Mouse (Mus musculus) intestine, postnatal 0 days (tissue): ENCODE results near the gene Rasl2-9. TPM values are rescaled to one million over a fixed set of nuclear protein-coding genes. Genes with fewer than 3 reads are reported as not detected.
"Not testable (repeated sequence)": the region's sequence is repeated elsewhere in the genome, so short reads cannot be mapped to it uniquely, and the experiment has no call there.

ENCODE experiments used
- ATAC-seq: fragments of 200-750 bp; cut with Nextera tagmentation; 2 replicates; pipeline ENCODE4 v1.8.0; 2017; ENCODE audit warnings: mild to moderate bottlenecking, moderate TSS enrichment, moderate library complexity
- H3K27ac ChIP-seq: fragments of 300-500 bp; sonication (generic); 2 replicates; pipeline ENCODE4 v1.5.1; 2014; ENCODE audit warnings: mild to moderate bottlenecking, low read depth, low read length, moderate library complexity
- H3K27me3 ChIP-seq: fragments of 300-500 bp; sonication (generic); replicated peaks from 2 replicates; pipeline ENCODE4 v1.6.1; 2014; ENCODE audit warnings: low read length, mixed read lengths; ENCODE audit not compliant: control insufficient read depth, insufficient read depth
- H3K36me3 ChIP-seq: fragments of 300-500 bp; sonication (generic); 2 replicates; pipeline ENCODE4 v1.6.1; 2014; ENCODE audit warnings: mild to moderate bottlenecking, moderate library complexity; ENCODE audit not compliant: control insufficient read depth, insufficient read depth
- H3K4me1 ChIP-seq: fragments of 300-500 bp; sonication (generic); replicated peaks from 2 replicates; pipeline ENCODE4 v1.6.1; 2014; ENCODE audit warnings: antibody characterized with exemption, low read length, mixed read lengths; ENCODE audit not compliant: control insufficient read depth, insufficient read depth
- H3K4me2 ChIP-seq: fragments of 300-500 bp; sonication (generic); replicated peaks from 2 replicates; pipeline ENCODE4 v1.6.1; 2014; ENCODE audit warnings: low read depth, mild to moderate bottlenecking, moderate library complexity
- H3K4me3 ChIP-seq: fragments of 300-500 bp; sonication (generic); 2 replicates; pipeline ENCODE4 v1.5.1; 2014; ENCODE audit warnings: low read depth, low read length
- H3K9ac ChIP-seq: fragments of 300-500 bp; sonication (generic); 2 replicates; pipeline ENCODE4 v1.6.1; 2014; ENCODE audit warnings: mild to moderate bottlenecking, low read depth, low read length
- H3K9me3 ChIP-seq: fragments of 300-500 bp; sonication (generic); 2 replicates; pipeline ENCODE4 v1.6.1; 2016; ENCODE audit warnings: mixed run types; ENCODE audit not compliant: control insufficient read depth
- CTCF ChIP-seq: sonication (generic); IDR thresholded peaks from 2 replicates; pipeline ENCODE4 v1.5.1; 2016; ENCODE audit warnings: low read depth, mild to moderate bottlenecking, control low read depth, antibody characterized with exemption, moderate library complexity
- WGBS: fragments of 180-500 bp; shearing (Covaris S2); extraction: QIAGEN DNeasy Blood & Tissue Kit; methylation state at CpG from one replicate; pipeline ENCODE4 v1.1.7; 2014; 5-methylcytosine and 5-hydroxymethylcytosine counted together
- polyA plus RNA-seq: library from polyadenylated mRNA; unstranded; fragments of >200 nt; fragmentation: Nextera tagmentation; extraction: Ambion mirVana; gene quantifications from 2 replicates; pipeline ENCODE4 v1.2.1, GENCODE M21; 2015

Rasl2-9 gene
- polyA plus RNA-seq, 1 experiment from 2014 or later: 1.6 TPM

DNA sequence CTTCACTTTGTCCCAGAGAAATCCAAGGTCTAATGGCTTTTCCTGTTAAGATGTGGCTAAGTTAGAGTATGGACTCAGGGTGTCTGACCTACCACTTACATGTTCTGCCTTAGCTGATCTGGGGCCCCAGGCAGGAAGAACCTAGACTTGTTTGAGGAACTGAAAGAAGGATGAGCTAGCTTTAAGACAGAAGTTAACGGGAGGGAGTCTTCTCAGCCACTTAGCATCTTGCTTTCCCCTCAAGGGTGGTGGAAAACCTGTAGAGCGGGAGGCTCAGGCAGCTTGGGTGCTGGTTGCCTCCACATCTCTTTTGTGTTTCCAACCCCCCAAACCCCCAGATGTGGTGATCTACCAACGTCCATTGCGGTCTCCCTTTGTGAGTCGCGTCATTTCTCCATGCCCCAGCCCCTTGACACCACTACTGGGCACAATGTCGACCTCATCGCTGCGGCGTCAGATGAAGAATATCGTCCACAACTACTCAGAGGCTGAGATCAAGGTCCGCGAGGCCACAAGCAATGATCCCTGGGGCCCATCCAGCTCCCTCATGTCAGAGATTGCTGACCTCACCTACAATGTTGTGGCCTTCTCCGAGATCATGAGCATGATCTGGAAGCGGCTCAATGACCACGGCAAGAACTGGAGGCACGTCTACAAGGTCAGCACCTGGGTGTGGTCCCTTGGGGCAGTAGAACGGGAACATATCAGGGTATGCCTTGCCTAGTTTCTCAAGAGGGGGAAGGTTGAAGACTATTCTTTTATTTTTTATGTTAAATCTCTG is 42.2 kb downstream of the Rasl2-9 start:
- no peak overlapping the region for H3K4me3 ChIP-seq
- H3K9ac ChIP-seq: 0 out of 2 replicates have a peak overlapping the region, but pooled peaks have one; percentile 13
- H3K4me1 ChIP-seq: peaks cover 5% of the 10 kb centered on the region; the same call in 1 of the 2 replicates
- TF ChIP-seq CTCF: no peak
- peak overlapping the region; percentile 39 for H3K4me2 ChIP-seq
- ATAC-seq: peak; percentile 58
- H3K9me3 ChIP-seq: no peaks in the 10 kb centered on the region
- H3K27ac ChIP-seq: peak overlapping the region; percentile 99
- 63% methylated on average over 18 of the region's 18 CpGs for WGBS
- H3K27me3 ChIP-seq: no peaks in the 10 kb centered on the region
- peaks cover 12% of the 10 kb centered on the region for H3K36me3 ChIP-seq

DNA sequence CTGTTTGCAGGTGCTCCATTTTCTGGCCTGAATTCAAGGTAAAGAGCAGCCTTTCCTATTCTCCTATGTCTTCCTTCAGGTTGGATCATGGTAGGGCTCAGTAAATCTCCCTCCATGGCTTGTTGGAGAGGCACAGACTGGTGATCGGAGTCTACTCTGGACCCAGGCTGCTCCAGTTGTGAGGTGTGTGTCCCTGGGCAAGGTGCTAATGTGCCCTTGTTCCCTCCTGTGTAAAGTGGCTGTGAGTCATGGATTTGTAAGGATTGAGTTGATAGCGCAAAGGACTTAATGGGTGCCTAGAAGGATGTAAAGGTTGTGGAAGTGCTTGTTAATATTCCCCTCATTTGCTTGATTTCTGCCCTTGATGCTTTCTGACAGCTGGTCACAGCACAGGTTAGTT is 43.8 kb downstream of the Rasl2-9 start:
- Histone ChIP-seq H3K27me3 (no peaks in the 10 kb centered on the region), H3K9ac (peak overlapping the region; percentile 98; the same call in 1 of the 2 replicates), H3K4me3 (peak overlapping the region; percentile 95; the same call in 1 of the 2 replicates), H3K4me1 (peaks cover 2% of the 10 kb centered on the region; the same call in 1 of the 2 replicates), H3K9me3 (no peaks in the 10 kb centered on the region), H3K4me2 (peak overlapping the region; percentile 75), H3K36me3 (peaks cover 25% of the 10 kb centered on the region), H3K27ac (peak overlapping the region; percentile 99)
- WGBS: 57% methylated on average over 2 of the region's 2 CpGs
- ATAC-seq: peak; percentile 44
- TF ChIP-seq CTCF: no peak

DNA sequence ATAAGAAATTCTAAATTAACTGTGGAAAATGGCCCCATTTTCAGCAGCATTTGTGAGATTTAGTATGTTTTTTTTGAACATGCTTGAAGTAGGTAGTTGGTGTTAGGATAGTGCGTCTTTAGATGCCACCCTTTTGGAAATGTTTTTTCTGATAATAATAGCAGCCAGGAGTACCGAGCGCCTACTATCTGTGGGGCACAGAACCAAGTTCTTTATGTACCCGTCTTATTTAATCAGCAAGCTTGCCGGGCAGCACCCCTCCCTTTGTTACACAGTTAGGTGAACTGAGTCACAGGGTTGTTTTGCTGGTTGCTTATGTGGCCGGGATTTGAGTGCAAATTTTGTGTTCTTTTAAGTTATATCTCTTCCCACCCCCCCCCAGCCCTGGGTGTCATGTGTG is 44.5 kb downstream of the Rasl2-9 start:
- H3K27ac ChIP-seq: peak overlapping the region; percentile 99
- no peaks in the 10 kb centered on the region for H3K4me1 ChIP-seq
- WGBS: 31% methylated on average over 6 of the region's 6 CpGs

DNA sequence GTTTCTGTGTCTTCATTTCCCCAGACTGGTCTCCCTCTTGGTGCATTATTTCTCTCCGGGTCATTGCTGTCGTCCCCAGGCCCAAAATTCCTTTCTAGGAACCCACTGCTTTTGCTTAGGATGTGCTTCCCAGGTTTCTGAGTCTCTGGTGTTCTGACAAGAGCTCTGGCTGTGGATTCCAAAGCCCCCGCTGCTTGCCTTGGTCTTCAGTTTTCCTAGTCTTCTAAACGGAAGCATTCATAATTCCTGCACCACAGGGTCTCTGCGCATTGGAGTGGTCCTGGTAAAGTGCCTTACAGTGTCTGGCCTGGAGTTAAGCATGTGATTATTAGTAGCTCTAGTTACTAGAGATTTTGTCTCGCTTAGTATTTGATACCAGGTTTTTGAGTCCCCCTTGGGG is 44.9 kb downstream of the Rasl2-9 start:
- 6% methylated on average over 6 of the region's 6 CpGs for WGBS
- peak overlapping the region; percentile 95 for H3K4me3 ChIP-seq
- no peak for ATAC-seq
- H3K27ac ChIP-seq: peak overlapping the region; percentile 99
- H3K36me3 ChIP-seq: peaks cover 35% of the 10 kb centered on the region
- H3K9ac ChIP-seq: peak overlapping the region; percentile 98
- H3K4me1 ChIP-seq: no peaks in the 10 kb centered on the region
- no peak for TF ChIP-seq CTCF
- no peaks in the 10 kb centered on the region for H3K27me3 ChIP-seq
- H3K4me2 ChIP-seq: peak overlapping the region; percentile 75
- H3K9me3 ChIP-seq: no peaks in the 10 kb centered on the region

More for the DNA sequence above, 44.5 kb downstream of the Rasl2-9 start:
- Histone ChIP-seq H3K36me3 (peaks cover 32% of the 10 kb centered on the region), H3K27me3 (no peaks in the 10 kb centered on the region), H3K9ac (peak overlapping the region; percentile 98), H3K4me3 (peak overlapping the region; percentile 95), H3K4me2 (peak overlapping the region; percentile 75), H3K9me3 (no peaks in the 10 kb centered on the region)
- TF ChIP-seq CTCF: peak; percentile 29
- ATAC-seq: no peak

DNA sequence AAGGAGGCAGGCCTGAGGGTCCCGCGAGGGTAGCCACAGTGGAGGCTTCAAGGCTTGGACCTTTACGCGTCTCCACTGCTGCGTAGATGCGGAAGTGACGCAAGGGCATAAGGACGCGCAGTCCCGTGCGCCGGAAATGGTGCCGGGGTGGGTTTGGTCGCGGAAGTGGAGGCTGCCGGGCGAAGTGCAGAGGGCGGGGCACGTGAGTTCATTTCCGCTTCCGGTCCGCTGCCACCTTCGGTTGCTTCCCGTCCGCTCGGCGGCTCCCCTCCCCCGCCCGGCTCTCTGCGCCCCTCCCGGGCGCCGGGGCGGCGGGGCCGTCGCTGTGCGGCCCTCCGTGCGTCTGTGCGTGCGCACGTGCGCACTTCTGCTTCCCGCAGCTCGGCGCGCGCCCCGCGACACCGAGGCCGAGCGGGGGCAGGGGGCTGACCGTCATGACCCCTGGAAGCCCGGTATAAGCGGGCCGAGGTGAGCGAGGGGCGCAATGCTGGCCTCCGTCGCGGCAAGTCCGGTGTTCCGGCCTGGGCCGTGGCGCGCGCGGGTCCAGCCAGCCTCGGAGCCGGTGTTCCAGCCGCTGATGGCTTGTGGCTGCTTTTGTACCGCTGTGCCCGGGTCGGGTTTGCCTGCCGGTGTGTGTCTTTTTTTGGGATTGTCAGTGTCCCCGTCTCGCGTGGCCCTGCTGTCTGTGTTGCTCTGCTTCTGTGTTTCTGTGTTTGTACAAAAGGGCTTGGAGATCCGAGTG is 45.6 kb downstream of the Rasl2-9 start, which contains the start of gene Epn1:
TSS of gene Epn1 (plus strand) at position 226 of the 742 bp plus-strand sequence.
- WGBS: under 1% methylated on average over 68 of the region's 81 CpGs
- TF ChIP-seq CTCF: no peak

DNA sequence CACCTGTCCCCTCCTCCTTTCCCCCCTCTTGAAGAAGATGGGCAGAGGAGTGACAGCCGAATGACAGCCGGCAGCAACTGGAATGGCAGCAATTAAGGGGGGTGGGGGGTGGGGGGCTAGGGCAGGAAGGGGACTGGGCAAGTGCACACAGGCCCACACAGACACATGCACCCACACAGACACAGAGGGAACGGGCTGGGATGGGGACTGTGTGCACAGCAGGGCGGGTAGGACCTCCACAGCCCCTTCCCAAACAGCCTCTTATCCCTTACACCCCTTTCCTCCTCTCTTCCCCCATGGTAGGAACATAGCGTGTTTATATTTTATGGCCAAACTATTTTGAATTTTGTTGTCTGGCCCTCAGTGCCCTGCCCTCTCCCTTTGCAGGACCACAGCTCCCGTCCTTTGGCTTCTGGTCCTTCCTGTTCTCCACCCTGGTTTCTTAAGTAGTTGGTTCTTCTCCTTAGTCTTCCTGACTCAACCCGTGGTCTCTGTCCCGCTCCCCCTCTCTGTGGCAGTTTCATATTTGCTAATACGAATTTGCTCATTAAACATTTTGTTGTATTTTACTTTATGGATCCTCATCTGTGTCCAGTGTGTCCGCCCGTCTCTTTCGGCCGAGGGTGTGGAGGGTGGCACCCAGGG is 46.3 kb downstream of the Rasl2-9 start:
- H3K9me3 ChIP-seq, ATAC-seq, H3K27me3 ChIP-seq, H3K4me1 ChIP-seq: not testable (repeated sequence)
- Histone ChIP-seq H3K36me3 (peaks cover 36% of the 10 kb centered on the region), H3K27ac (peak overlapping the region; percentile 99), H3K4me3 (peak overlapping the region; percentile 95), H3K9ac (peak overlapping the region; percentile 98), H3K4me2 (peak overlapping the region; percentile 75)
- 39% methylated on average over 10 of the region's 13 CpGs for WGBS

More for the DNA sequence above, 45.6 kb downstream of the Rasl2-9 start, which contains the start of gene Epn1:
- Histone ChIP-seq H3K4me3 (peak within 1 kb of the TSS; percentile 95), H3K4me1 (no peaks in the 10 kb centered on the region), H3K27me3 (no peaks in the 10 kb centered on the region), H3K9ac (peak within 1 kb of the TSS; percentile 98), H3K9me3 (no peaks in the 10 kb centered on the region), H3K36me3 (peaks cover 33% of the 10 kb centered on the region), H3K4me2 (peak within 1 kb of the TSS; percentile 75), H3K27ac (peak within 1 kb of the TSS; percentile 99)
- ATAC-seq: peak; percentile 86
